Mouse (Mus musculus): ENCODE data around the gene Sac3d1. TPM values are rescaled to one million over a fixed set of nuclear protein-coding genes. Genes with fewer than 3 reads are reported as not detected.

Sac3d1 gene
- 87.4 and 104 TPM in 2 replicates for polyA plus RNA-seq (2012; ENCODE audit: low replicate concordance)

DNA sequence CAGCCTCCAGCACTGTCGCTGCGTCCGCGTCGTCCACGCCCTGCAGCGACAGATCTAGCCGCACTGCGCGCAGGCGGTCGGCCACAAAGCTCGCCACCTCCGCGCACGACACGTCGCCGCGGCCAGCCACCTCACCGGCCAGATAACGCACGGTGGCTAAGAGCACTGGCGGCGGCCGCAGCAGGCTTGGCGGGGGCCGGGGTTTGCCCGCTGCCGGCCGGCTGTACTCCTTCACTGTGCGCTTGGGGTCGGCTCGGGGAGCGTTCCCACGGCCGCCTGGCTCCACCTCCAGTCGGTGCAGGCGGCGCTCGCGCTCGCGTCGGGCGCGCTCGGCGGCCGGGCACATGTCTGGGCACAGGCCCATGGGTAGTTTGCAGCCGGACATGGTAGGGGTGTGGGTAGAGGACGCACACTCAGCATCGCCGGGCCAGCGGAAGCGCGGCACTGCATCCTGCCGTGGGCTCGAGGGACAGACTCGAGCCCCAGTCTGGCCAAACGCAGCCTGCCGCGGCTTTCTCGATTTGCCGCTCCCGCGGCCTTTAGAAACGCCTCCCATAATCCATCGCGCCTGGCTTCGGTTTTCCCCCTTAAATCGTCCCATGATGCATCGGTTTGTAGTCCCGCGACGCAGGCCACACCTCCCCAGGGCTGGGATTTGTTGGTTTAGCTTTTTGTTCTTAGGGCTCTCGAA is at the start of gene Sac3d1:
Sac3d1 (minus strand) TSS at position 665 of the 691 bp plus-strand sequence.

DNA sequence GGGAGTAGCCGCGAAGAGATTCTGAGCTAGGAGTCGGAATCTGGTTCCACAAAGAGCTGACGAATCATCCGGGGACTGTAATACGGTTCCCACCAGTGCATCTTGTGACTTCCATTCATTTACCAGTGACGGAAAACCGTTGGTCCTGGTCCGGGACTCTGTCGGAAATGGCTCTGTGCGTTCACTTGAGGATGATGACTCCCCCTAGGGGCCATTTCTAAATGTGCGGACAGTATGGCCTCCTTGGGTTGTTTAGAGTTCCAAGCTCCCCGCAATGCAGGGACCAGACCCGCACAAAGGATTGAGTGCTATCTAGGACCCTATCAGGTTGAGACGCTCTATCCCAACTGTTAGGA is 22.9 kb upstream of the Sac3d1 start, which contains the start of gene Arl2:
Arl2 (minus strand) TSS at position 155 of the 356 bp plus-strand sequence.

DNA sequence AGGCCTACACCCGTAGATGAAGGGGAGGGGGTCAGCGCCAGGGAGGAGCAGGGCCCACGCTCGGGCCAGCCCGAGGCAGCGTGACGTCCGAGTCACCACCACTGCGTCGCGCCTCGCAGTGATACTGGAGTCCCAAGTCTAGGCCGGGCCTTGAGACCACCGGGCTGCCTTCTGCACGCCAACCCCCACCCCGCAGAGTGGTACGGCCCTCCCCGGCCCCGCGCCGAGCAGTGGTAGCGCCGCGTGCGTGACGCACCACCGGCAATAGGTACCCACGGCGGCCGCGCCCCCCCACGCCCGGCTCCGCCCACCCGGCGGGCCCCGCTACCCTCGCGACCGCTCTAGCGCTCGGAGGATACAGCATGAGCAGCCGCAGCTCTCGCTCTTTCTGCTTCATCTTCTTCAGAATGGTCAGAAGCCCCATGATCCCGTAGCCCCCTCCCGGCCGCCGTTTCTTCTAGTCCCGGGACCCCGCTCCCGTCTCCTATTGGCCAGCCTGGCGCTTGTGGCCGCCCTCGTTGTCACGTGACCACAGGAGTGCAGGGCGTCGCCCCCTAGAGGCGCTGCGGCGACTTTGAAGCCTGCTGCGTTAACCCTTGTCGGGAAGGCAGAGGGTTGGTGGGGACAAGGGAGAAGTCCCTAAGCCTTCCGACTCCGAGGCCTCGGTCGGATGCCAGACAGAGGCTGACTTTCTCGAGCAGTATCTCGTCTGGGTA is 22.4 kb upstream of the Sac3d1 start, which contains the start of gene Batf2:
Batf2 (plus strand) TSS at position 306 of the 716 bp plus-strand sequence.

GRCm38 (mm10) chr19:6127760-6128341 is 9.4 kb upstream of the Sac3d1 start, which contains the start of gene Snx15:
Gene Snx15, minus strand, starts transcription at chr19:6128304.

DNA sequence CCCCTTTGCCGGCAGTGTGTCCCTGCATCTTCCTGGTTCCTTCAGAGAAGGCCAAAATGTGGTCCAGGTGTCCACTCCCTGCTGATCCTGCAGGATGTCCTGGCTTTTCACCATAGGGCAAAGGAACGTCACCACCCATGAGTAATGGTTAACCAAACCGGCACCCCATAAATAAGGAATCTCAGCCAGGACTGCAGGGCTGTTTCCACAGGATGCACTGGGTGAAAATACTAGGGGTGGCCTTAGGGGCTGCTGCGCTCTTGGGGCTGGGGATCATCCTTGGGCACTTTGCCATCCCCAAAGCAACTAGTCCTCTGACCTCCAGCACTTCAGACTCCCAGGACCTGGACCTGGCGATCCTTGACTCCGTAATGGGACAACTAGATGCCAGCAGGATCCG is 12.9 kb downstream of the Sac3d1 start, which contains the start of gene Naaladl1:
Naaladl1 (plus strand) TSS at position 197 of the 400 bp plus-strand sequence.

GRCm38 (mm10) chr19:6094119-6094518 is 24.3 kb downstream of the Sac3d1 start, which contains the start of gene AC131692.1:
Gene AC131692.1, plus strand, starts transcription at chr19:6094419.

GRCm38 (mm10) chr19:6084478-6085248 is 33.8 kb downstream of the Sac3d1 start, which contains the start of the genes Zfpl1 and Cdca5:
Gene Zfpl1, minus strand, starts transcription at chr19:6084956.
Gene Cdca5, plus strand, starts transcription at chr19:6084983.

DNA sequence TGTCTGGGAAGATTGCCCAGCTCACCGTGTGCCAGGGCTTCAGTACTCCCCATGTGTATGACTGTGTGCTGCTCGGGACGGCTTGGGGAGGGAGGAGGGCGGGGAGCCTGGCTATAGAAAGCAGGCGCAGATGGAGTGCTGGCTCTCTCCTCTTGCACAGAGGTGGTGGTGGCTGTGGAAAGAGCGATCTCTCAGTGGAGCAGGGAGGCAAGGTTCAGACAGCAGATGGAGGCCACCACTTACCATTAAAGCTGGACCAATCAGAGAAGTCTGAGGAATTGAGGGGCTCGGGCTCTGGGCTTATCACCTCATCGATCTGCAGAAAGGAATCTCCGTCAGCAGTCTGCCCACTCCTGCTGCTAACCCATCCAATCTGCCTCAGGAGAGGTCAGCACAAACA is 36.3 kb downstream of the Sac3d1 start, which contains the start of gene Gm28374:
Gm28374 (minus strand) TSS at position 101 of the 400 bp plus-strand sequence.

GRCm38 (mm10) chr19:6079983-6080480 is 38.4 kb downstream of the Sac3d1 start, which contains the start of gene Tmem262:
Gene Tmem262, plus strand, starts transcription at chr19:6080033.

GRCm38 (mm10) chr19:6076564-6077393 is 41.7 kb downstream of the Sac3d1 start, which contains the start of gene Vps51:
Gene Vps51, minus strand, starts transcription at chr19:6077231.

GRCm38 (mm10) chr19:6067724-6068415 is 50.6 kb downstream of the Sac3d1 start, which contains the start of gene Tm7sf2:
Gene Tm7sf2, minus strand, starts transcription at chr19:6068373.

Other genes with a start within 250 kb of the Sac3d1 start
- gene Frmd8, start 243.4 kb downstream of the Sac3d1 start, polyA plus RNA-seq (2012; ENCODE audit: low replicate concordance) = 18.0 and 18.2 TPM in 2 replicates
- 0.65 and 5.0 TPM in 2 replicates for gene Slc25a45, start 240.8 kb downstream of the Sac3d1 start, polyA plus RNA-seq (2012; ENCODE audit: low replicate concordance)
- gene Tigd3, start 224.5 kb downstream of the Sac3d1 start, polyA plus RNA-seq (2012; ENCODE audit: low replicate concordance) = 1.4 and 2.3 TPM in 2 replicates
- 15.3 and 54.9 TPM in 2 replicates for gene Dpf2, start 205.6 kb downstream of the Sac3d1 start, polyA plus RNA-seq (2012; ENCODE audit: low replicate concordance)
- 1.8 and 1.9 TPM in 2 replicates for gene Cdc42ep2, start 193.8 kb downstream of the Sac3d1 start, polyA plus RNA-seq (2012; ENCODE audit: low replicate concordance)
- gene Pola2, start 154.4 kb downstream of the Sac3d1 start, polyA plus RNA-seq (2012; ENCODE audit: low replicate concordance) = 42.9 and 62.3 TPM in 2 replicates
- gene Slc22a20, start 132.5 kb downstream of the Sac3d1 start, polyA plus RNA-seq (2012; ENCODE audit: low replicate concordance) = not detected in 2 replicates
- gene Capn1, start 102.8 kb downstream of the Sac3d1 start, polyA plus RNA-seq (2012; ENCODE audit: low replicate concordance) = 74.6 and 291 TPM in 2 replicates
- 304 and 363 TPM in 2 replicates for gene Syvn1, start 72.1 kb downstream of the Sac3d1 start, polyA plus RNA-seq (2012; ENCODE audit: low replicate concordance)
- 36.6 and 41.0 TPM in 2 replicates for gene Mrpl49, start 60.9 kb downstream of the Sac3d1 start, polyA plus RNA-seq (2012; ENCODE audit: low replicate concordance)
- gene Fau, start 60.8 kb downstream of the Sac3d1 start, polyA plus RNA-seq (2012; ENCODE audit: low replicate concordance) = 2,048 and 2,675 TPM in 2 replicates
- gene Znhit2, start 57.5 kb downstream of the Sac3d1 start, polyA plus RNA-seq (2012; ENCODE audit: low replicate concordance) = 70.2 and 84.6 TPM in 2 replicates
- gene Tm7sf2, start 50.3 kb downstream of the Sac3d1 start, polyA plus RNA-seq (2012; ENCODE audit: low replicate concordance) = 15.8 and 19.5 TPM in 2 replicates
- gene Vps51, start 41.4 kb downstream of the Sac3d1 start, polyA plus RNA-seq (2012; ENCODE audit: low replicate concordance) = 35.5 and 99.7 TPM in 2 replicates
- gene Tmem262, start 38.6 kb downstream of the Sac3d1 start, polyA plus RNA-seq (2012; ENCODE audit: low replicate concordance) = not detected in 2 replicates
- gene Gm28374, start 36.4 kb downstream of the Sac3d1 start, polyA plus RNA-seq (2012; ENCODE audit: low replicate concordance) = 0.28 and 0.30 TPM in 2 replicates
- 50.1 and 66.4 TPM in 2 replicates for gene Zfpl1, start 33.7 kb downstream of the Sac3d1 start, polyA plus RNA-seq (2012; ENCODE audit: low replicate concordance)
- 7.7 and 8.7 TPM in 2 replicates for gene Cdca5, start 33.7 kb downstream of the Sac3d1 start, polyA plus RNA-seq (2012; ENCODE audit: low replicate concordance)
- 3.5 and 18.8 TPM in 2 replicates for gene AC131692.1, start 24.2 kb downstream of the Sac3d1 start, polyA plus RNA-seq (2012; ENCODE audit: low replicate concordance)
- 0.20 and 0.93 TPM in 2 replicates for gene Naaladl1, start 12.9 kb downstream of the Sac3d1 start, polyA plus RNA-seq (2012; ENCODE audit: low replicate concordance)
- 197 and 367 TPM in 2 replicates for gene Snx15, start 9.7 kb upstream of the Sac3d1 start, polyA plus RNA-seq (2012; ENCODE audit: low replicate concordance)
- 0.21 and 2.0 TPM in 2 replicates for gene Batf2, start 22.3 kb upstream of the Sac3d1 start, polyA plus RNA-seq (2012; ENCODE audit: low replicate concordance)
- 33.5 and 55.6 TPM in 2 replicates for gene Arl2, start 22.9 kb upstream of the Sac3d1 start, polyA plus RNA-seq (2012; ENCODE audit: low replicate concordance)
- gene Majin, start 65.7 kb upstream of the Sac3d1 start, polyA plus RNA-seq (2012; ENCODE audit: low replicate concordance) = not detected in 2 replicates
- gene Gpha2, start 107.7 kb upstream of the Sac3d1 start, polyA plus RNA-seq (2012; ENCODE audit: low replicate concordance) = not detected in 2 replicates
- gene Ppp2r5b, start 117.2 kb upstream of the Sac3d1 start, polyA plus RNA-seq (2012; ENCODE audit: low replicate concordance) = 283 and 355 TPM in 2 replicates
- 79.9 and 150 TPM in 2 replicates for gene Atg2a, start 123.0 kb upstream of the Sac3d1 start, polyA plus RNA-seq (2012; ENCODE audit: low replicate concordance)
- gene Ehd1, start 158.1 kb upstream of the Sac3d1 start, polyA plus RNA-seq (2012; ENCODE audit: low replicate concordance) = 333 and 398 TPM in 2 replicates
- gene Cdc42bpg, start 187.8 kb upstream of the Sac3d1 start, polyA plus RNA-seq (2012; ENCODE audit: low replicate concordance) = 12.1 and 13.6 TPM in 2 replicates
- gene Men1, start 216.3 kb upstream of the Sac3d1 start, polyA plus RNA-seq (2012; ENCODE audit: low replicate concordance) = 279 and 329 TPM in 2 replicates
- gene Map4k2, start 222.5 kb upstream of the Sac3d1 start, polyA plus RNA-seq (2012; ENCODE audit: low replicate concordance) = 79.8 and 117 TPM in 2 replicates
- gene Sf1, start 245.0 kb upstream of the Sac3d1 start, polyA plus RNA-seq (2012; ENCODE audit: low replicate concordance) = 2,065 and 3,877 TPM in 2 replicates